ENCODE assay signal across 21 mouse cellular contexts in genomic region chr1:75232489-75232888, GRCm38 (mm10). TPM values are rescaled to one million over a fixed set of nuclear protein-coding genes. Genes with fewer than 3 reads are reported as not detected.
"Had no signal": no experiment of that assay in that cellular context is flagged by ENCODE, and none has a peak within 500 bp of the region (broad histone marks: within the 10 kb centered on the region; RNA-seq: fewer than 3 reads in every experiment).

No protein-coding gene starts in this region.

RNA-seq across cellular contexts. Expression of gene A630095N17Rik, which starts 0.6 kb away (rescaled TPM):
- total RNA-seq: layer of hippocampus, adult 18-20 months; layer of hippocampus, postnatal 25 days; left cerebral cortex, adult 18-20 months; left cerebral cortex, postnatal 10 days; left cerebral cortex, postnatal 36 days; megakaryocyte-erythroid progenitor cell, adult 5-6 weeks; midbrain, postnatal 0 days had no signal
- polyA plus RNA-seq: intestine, embryonic 16.5 days; kidney, embryonic 15.5 days; limb, embryonic 11.5 days; limb, embryonic 14.5 days; liver, embryonic 11.5 days; liver, embryonic 15.5 days; lung, adult 2 months; lung, embryonic 16.5 days; midbrain, embryonic 11.5 days; midbrain, embryonic 14.5 days; midbrain, postnatal 0 days; neural tube, embryonic 11.5 days; neural tube, embryonic 14.5 days; small intestine, adult 2 months; stomach, embryonic 16.5 days had no signal
